Mouse (Mus musculus): Measurements from ENCODE around the gene Per3. TPM values are rescaled to one million over a fixed set of nuclear protein-coding genes. Genes with fewer than 3 reads are reported as not detected.
A peak's percentile ranks its signal among the peaks of the same experiment; 100 is the strongest.

Gene Per3
- 4.3 and 6.5 TPM in 2 replicates for total RNA-seq (2014; rRNA removed)
- polyA plus RNA-seq (2015; fragmentation: Nextera tagmentation; extraction: Ambion mirVana), result 4.0 and 4.5 TPM in 2 replicates

DNA sequence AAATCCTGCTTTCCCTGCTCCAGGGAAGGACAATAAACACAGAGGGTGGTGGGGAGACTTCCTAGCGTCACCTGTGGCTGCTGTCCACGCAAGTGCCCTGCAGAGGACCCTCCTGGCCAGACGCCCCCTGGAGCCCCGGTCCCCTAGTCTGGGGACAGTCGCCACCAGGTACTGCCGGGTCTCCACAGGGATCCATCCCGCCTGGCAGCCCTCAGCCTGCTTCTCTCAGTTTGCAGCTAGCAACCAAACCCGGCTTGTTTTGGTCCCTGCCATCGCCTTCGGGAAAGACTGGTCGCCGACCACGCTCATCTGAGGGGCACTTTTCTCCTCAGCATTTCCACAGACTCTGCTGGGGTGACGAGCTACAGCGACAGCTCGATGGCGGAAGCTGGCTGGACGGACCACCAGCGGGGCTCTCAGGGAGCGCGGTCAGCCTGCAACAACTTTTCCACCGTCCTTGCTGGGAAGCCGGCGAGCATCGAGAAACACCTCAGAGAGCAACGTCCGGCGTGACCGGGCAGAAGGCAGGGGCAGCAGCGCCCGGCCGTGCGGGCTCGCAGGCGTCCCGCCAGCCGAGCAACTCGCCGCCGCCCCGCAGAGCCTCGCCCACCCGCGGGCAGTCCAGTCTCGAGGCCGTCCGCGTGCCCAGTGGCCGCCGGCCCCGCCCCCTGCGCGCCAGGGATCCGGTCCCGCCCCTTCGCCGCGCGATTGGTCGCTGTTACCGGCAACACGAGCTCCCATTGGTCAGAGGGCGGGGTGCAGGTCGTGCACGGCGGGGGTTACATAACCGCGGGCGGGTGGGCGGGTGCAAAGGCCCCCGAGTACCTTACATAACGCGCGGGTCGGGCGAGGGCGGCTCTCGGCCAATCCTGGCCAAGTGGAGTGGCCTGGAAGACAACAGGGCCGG is at the start of gene Per3:
Gene Per3, minus strand, starts transcription at position 629 of the 907 bp plus-strand sequence.
- H3K27ac ChIP-seq (ENCODE audit: low read depth, low read length), result peak within 1 kb of the TSS; percentile 32; the same call in 1 of the 2 replicates
- H3K27me3 ChIP-seq (ENCODE audit: insufficient read depth, low read length), result no peaks in the 10 kb centered on the region
- under 1% methylated on average over 59 of the region's 79 CpGs for WGBS
- H3K4me1 ChIP-seq (ENCODE audit: insufficient read depth, low read length), result no peaks in the 10 kb centered on the region
- peak within 1 kb of the TSS; percentile 57 for H3K9ac ChIP-seq (replicated peaks; ENCODE audit: low read length, poor library complexity, severe bottlenecking)
- peak; percentile 91 for DNase-seq (ENCODE audit: low spot score)
- peak within 1 kb of the TSS; percentile 57 for H3K4me3 ChIP-seq (ENCODE audit: low read depth, low read length)
- peaks cover 10% of the 10 kb centered on the region; the same call in 1 of the 2 replicates for H3K36me3 ChIP-seq (ENCODE audit: insufficient read depth, low read length)
- H3K4me2 ChIP-seq (ENCODE audit: low read depth, low read length, poor library complexity, severe bottlenecking), result peak within 1 kb of the TSS; percentile 92
- TF ChIP-seq CTCF (IDR thresholded peaks at IDR 0.05), result no peak
- peak; percentile 94 for ATAC-seq (ENCODE audit: low FRiP score)
- H3K9me3 ChIP-seq (ENCODE audit: low read length), result no peaks in the 10 kb centered on the region

DNA sequence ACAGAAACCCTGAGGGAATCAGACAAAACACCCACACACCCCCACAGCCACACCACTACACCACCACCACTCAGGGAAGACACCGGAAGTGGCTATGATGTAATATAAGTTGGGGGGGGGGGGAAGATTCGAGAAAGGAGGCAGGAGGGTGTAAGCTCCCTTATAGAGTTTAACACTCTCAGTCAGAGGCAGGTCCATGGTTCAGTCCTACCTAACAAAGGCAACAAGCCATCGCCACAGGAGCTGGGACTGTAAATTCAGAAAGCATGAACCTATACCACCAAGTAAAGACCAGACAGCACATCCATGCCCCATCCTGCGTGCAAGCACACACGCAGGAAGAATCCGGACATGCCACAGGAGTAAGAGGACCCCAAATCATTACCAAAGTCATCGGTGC is 44.8 kb upstream of the Per3 start, which contains the start of gene Gm13090:
Gene Gm13090, plus strand, starts transcription at position 301 of the 400 bp plus-strand sequence.
- Histone ChIP-seq H3K36me3 (ENCODE audit: insufficient read depth, low read length) (peaks cover 21% of the 10 kb centered on the region), H3K27me3 (ENCODE audit: insufficient read depth, low read length) (no peaks in the 10 kb centered on the region), H3K27ac (ENCODE audit: low read depth, low read length) (no peak within 1 kb of the TSS), H3K9me3 (ENCODE audit: low read length) (no peaks in the 10 kb centered on the region), H3K9ac (replicated peaks; ENCODE audit: low read length, poor library complexity, severe bottlenecking) (0 out of 2 replicates have a peak within 1 kb of the TSS, but pooled peaks have one; percentile 5), H3K4me3 (ENCODE audit: low read depth, low read length) (no peak within 1 kb of the TSS), H3K4me1 (ENCODE audit: insufficient read depth, low read length) (no peaks in the 10 kb centered on the region), H3K4me2 (ENCODE audit: low read depth, low read length, poor library complexity, severe bottlenecking) (no peak within 1 kb of the TSS)
- ATAC-seq (ENCODE audit: low FRiP score) (no peak), DNase-seq (ENCODE audit: low spot score) (no peak)
- 90% methylated on average over 7 of the region's 7 CpGs for WGBS
- TF ChIP-seq CTCF (IDR thresholded peaks at IDR 0.05), result no peak

DNA sequence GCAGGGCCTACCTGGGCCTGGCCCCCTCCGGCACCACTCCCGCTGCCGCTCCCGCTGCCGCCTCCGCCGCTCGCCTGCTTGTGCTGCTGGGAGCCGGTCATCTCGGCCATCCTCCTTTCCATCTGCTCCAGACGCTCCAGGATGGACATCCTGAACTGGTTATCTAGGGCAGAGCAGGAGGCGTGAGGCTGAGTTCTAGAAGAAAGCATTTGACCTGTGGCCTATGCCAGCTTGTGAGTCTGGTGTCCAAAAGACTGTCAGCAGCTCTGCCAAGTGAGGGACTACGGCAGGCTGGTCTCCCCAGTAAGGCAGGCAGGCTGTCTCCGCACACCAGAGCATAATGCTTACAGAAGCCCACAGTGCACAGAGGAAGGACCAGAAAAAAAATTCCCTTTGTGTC is 44.4 kb upstream of the Per3 start:
- Histone ChIP-seq H3K9ac (replicated peaks; ENCODE audit: low read length, poor library complexity, severe bottlenecking) (no peak overlapping the region), H3K36me3 (ENCODE audit: insufficient read depth, low read length) (peaks cover 26% of the 10 kb centered on the region), H3K9me3 (ENCODE audit: low read length) (no peaks in the 10 kb centered on the region), H3K4me3 (ENCODE audit: low read depth, low read length) (no peak overlapping the region), H3K4me2 (ENCODE audit: low read depth, low read length, poor library complexity, severe bottlenecking) (no peak overlapping the region), H3K27me3 (ENCODE audit: insufficient read depth, low read length) (no peaks in the 10 kb centered on the region), H3K27ac (ENCODE audit: low read depth, low read length) (no peak overlapping the region), H3K4me1 (ENCODE audit: insufficient read depth, low read length) (no peaks in the 10 kb centered on the region)
- 90% methylated on average over 14 of the region's 14 CpGs for WGBS
- peak; percentile 47 for DNase-seq (ENCODE audit: low spot score)
- ATAC-seq (ENCODE audit: low FRiP score), result no peak
- no peak for TF ChIP-seq CTCF (IDR thresholded peaks at IDR 0.05)

DNA sequence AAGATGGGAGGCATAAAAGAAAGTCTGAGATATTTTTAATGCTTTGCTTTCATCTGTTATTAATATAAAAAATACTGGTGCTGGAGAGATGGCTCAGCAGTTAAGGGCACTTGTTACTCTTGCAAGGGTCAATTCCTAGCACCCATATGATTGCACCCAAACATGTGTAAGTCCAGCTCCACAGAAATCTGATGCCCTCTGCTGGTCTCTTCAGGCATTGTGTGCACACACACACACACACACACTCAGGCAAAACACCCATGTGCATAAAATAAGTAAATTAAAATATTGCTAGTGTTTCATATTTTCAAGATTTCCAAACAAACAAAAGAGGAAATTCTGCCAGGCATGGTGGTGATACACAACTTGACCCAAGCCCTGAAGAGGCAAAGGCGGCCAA is 42.9 kb upstream of the Per3 start:
- no peak overlapping the region for H3K4me2 ChIP-seq (ENCODE audit: low read depth, low read length, poor library complexity, severe bottlenecking)
- H3K27ac ChIP-seq (ENCODE audit: low read depth, low read length), result no peak overlapping the region
- 100% methylated on average over 1 of the region's 1 CpGs for whole genome bisulfite sequencing
- ATAC-seq (ENCODE audit: low FRiP score) (no peak), DNase-seq (ENCODE audit: low spot score) (no peak)
- H3K4me3 ChIP-seq (ENCODE audit: low read depth, low read length), result no peak overlapping the region
- no peaks in the 10 kb centered on the region for H3K4me1 ChIP-seq (ENCODE audit: insufficient read depth, low read length)
- H3K27me3 ChIP-seq (ENCODE audit: insufficient read depth, low read length), result no peaks in the 10 kb centered on the region
- TF ChIP-seq CTCF (IDR thresholded peaks at IDR 0.05), result peak; percentile 60
- no peak overlapping the region for H3K9ac ChIP-seq (replicated peaks; ENCODE audit: low read length, poor library complexity, severe bottlenecking)
- no peaks in the 10 kb centered on the region for H3K9me3 ChIP-seq (ENCODE audit: low read length)
- H3K36me3 ChIP-seq (ENCODE audit: insufficient read depth, low read length), result peaks cover 39% of the 10 kb centered on the region

DNA sequence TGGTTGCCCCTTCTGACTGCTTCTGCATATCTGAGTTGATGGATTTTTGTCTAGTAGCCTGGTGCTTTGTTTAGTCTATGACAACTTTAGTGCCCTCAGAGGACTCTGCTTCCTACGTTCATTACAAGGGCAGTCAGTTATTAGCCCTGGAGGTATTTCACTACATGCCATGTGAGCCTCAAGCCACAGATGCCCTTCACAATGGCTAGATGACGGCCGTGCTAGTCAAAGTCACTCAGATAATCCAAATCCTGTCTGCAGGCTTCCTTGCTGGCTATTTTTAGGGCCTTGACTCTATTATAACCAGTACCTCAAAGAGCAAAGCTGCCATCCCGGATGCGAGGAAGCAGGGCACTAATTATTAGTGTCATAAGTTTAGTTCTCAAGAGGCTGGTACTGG is 38.6 kb upstream of the Per3 start:
- Histone ChIP-seq H3K36me3 (ENCODE audit: insufficient read depth, low read length) (peaks cover 69% of the 10 kb centered on the region), H3K4me2 (ENCODE audit: low read depth, low read length, poor library complexity, severe bottlenecking) (no peak overlapping the region), H3K9me3 (ENCODE audit: low read length) (no peaks in the 10 kb centered on the region), H3K27ac (ENCODE audit: low read depth, low read length) (no peak overlapping the region), H3K9ac (replicated peaks; ENCODE audit: low read length, poor library complexity, severe bottlenecking) (no peak overlapping the region), H3K4me1 (ENCODE audit: insufficient read depth, low read length) (no peaks in the 10 kb centered on the region), H3K4me3 (ENCODE audit: low read depth, low read length) (no peak overlapping the region), H3K27me3 (ENCODE audit: insufficient read depth, low read length) (no peaks in the 10 kb centered on the region)
- WGBS, result 69% methylated on average over 5 of the region's 5 CpGs
- DNase-seq (ENCODE audit: low spot score), result no peak
- TF ChIP-seq CTCF (IDR thresholded peaks at IDR 0.05), result no peak
- ATAC-seq (ENCODE audit: low FRiP score), result no peak

DNA sequence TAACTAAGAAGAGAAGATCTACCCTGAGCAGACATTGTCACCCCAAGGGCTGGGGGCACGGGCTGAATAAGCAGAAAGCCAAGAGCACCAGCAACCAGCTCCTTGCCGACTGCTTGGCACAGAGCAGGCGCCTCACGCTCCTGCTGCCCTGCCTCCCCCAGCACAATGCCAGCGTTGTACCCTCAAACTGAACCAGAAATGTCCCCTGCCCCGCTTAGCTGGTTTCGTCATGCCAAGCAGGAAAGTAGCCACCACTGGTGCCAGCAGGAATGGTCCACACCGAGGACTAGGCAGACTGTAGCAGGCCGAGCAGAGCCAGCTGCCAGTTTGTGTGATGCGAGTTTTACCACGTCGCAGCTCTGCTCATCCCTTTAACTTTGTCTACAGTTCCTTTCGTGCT is 37.5 kb upstream of the Per3 start:
- H3K9ac ChIP-seq (replicated peaks; ENCODE audit: low read length, poor library complexity, severe bottlenecking), result no peak overlapping the region
- H3K36me3 ChIP-seq (ENCODE audit: insufficient read depth, low read length), result peaks cover 76% of the 10 kb centered on the region
- no peaks in the 10 kb centered on the region for H3K4me1 ChIP-seq (ENCODE audit: insufficient read depth, low read length)
- no peaks in the 10 kb centered on the region for H3K27me3 ChIP-seq (ENCODE audit: insufficient read depth, low read length)
- no peaks in the 10 kb centered on the region for H3K9me3 ChIP-seq (ENCODE audit: low read length)
- no peak overlapping the region for H3K27ac ChIP-seq (ENCODE audit: low read depth, low read length)
- WGBS, result 90% methylated on average over 13 of the region's 13 CpGs
- no peak for TF ChIP-seq CTCF (IDR thresholded peaks at IDR 0.05)
- DNase-seq (ENCODE audit: low spot score) (peak; percentile 34), ATAC-seq (ENCODE audit: low FRiP score) (no peak)
- H3K4me3 ChIP-seq (ENCODE audit: low read depth, low read length), result no peak overlapping the region
- no peak overlapping the region for H3K4me2 ChIP-seq (ENCODE audit: low read depth, low read length, poor library complexity, severe bottlenecking)
